Mouse (Mus musculus) myocyte (in vitro differentiated cells): Measurements from ENCODE around the gene Ifnar2. TPM values are rescaled to one million over a fixed set of nuclear protein-coding genes. Genes with fewer than 3 reads are reported as not detected.

Source experiments
- H3K27me3 ChIP-seq: one replicate; pipeline ENCODE4 v1.6.1; 2011; ENCODE audit not compliant: control insufficient read depth, insufficient read depth, insufficient read length
- H3K36me3 ChIP-seq: one replicate; pipeline ENCODE4 v1.6.1; 2011; ENCODE audit not compliant: control insufficient read depth, insufficient read depth
- H3K4me2 ChIP-seq: one replicate; pipeline ENCODE4 v1.6.1; 2011; ENCODE audit warnings: low read depth, control low read depth
- H3K4me3 ChIP-seq: one replicate; pipeline ENCODE4 v1.5.1; 2011; ENCODE audit warnings: mild to moderate bottlenecking, control low read depth, moderate library complexity
- H3K79me2 ChIP-seq: one replicate; pipeline ENCODE4 v1.6.1; 2011; ENCODE audit not compliant: control insufficient read depth, insufficient read depth
- H3ac ChIP-seq: one replicate; pipeline ENCODE4 v1.6.1; 2011; ENCODE audit not compliant: control insufficient read depth, insufficient read length
- CEBPB ChIP-seq: IDR thresholded peaks from 2 replicates; pipeline ENCODE4 v1.6.1; 2011; ENCODE audit warnings: mild to moderate bottlenecking, moderate library complexity; ENCODE audit not compliant: poor library complexity, insufficient read depth, severe bottlenecking
- E2F4 ChIP-seq: IDR thresholded peaks from one replicate; pipeline ENCODE4 v1.6.1; 2011; ENCODE audit warnings: mild to moderate bottlenecking, control low read depth, moderate library complexity; ENCODE audit not compliant: insufficient read depth
- MAX ChIP-seq: IDR thresholded peaks from one replicate; pipeline ENCODE4 v1.6.1; 2011; ENCODE audit warnings: low read depth, mild to moderate bottlenecking, control low read depth
- MYOD1 ChIP-seq, 3 experiments: IDR thresholded peaks; one replicate each; pipeline ENCODE4 v1.6.1; 2011; ENCODE audit warnings: control low read depth in 2 of 3, low read depth in 2 of 3, mild to moderate bottlenecking in 2 of 3, moderate library complexity in 1 of 3; ENCODE audit not compliant: insufficient read length in 2 of 3, control insufficient read depth in 1 of 3
- MYOG ChIP-seq, 3 experiments: IDR thresholded peaks; one replicate each; pipeline ENCODE4 v1.6.1; 2011; ENCODE audit warnings: control low read depth in 2 of 3, low read depth in 2 of 3, mild to moderate bottlenecking in 2 of 3; ENCODE audit not compliant: insufficient read length in 2 of 3, control insufficient read depth in 1 of 3, insufficient read depth in 1 of 3
- POLR2A ChIP-seq: IDR thresholded peaks from one replicate; pipeline ENCODE4 v1.6.1; 2011; ENCODE audit warnings: low read depth, mild to moderate bottlenecking, control low read depth, moderate library complexity; ENCODE audit not compliant: insufficient read length
- POLR2AphosphoS2 ChIP-seq: IDR thresholded peaks from one replicate; pipeline ENCODE4 v1.6.1; 2011; ENCODE audit warnings: low read depth, control low read depth; ENCODE audit not compliant: insufficient read length
- REST ChIP-seq: IDR thresholded peaks from one replicate; pipeline ENCODE4 v1.6.1; 2011; ENCODE audit warnings: mild to moderate bottlenecking, control low read depth, moderate library complexity; ENCODE audit not compliant: insufficient read depth, insufficient read length
- SRF ChIP-seq: IDR thresholded peaks from one replicate; pipeline ENCODE4 v1.6.1; 2011; ENCODE audit warnings: low read depth; ENCODE audit not compliant: control insufficient read depth, insufficient read length
- TCF12 ChIP-seq: IDR thresholded peaks from one replicate; pipeline ENCODE4 v1.6.1; 2011; ENCODE audit warnings: mild to moderate bottlenecking, control low read depth; ENCODE audit not compliant: poor library complexity, insufficient read depth, severe bottlenecking
- TCF3 ChIP-seq: IDR thresholded peaks from one replicate; pipeline ENCODE4 v1.6.1; 2011; ENCODE audit warnings: low read depth, control low read depth; ENCODE audit not compliant: insufficient read length
- USF1 ChIP-seq: IDR thresholded peaks from one replicate; pipeline ENCODE4 v1.6.1; 2011; ENCODE audit warnings: low read depth, mild to moderate bottlenecking, control low read depth, moderate library complexity
- polyA plus RNA-seq: library from polyadenylated mRNA; unstranded; fragments of >200 nt; fragmentation: generic; extraction: Trizol; gene quantifications from one replicate; pipeline ENCODE4 v1.2.1, GENCODE M21; 2012; ENCODE audit warnings: missing spikeins

Ifnar2 gene
- polyA plus RNA-seq, 1 experiment: 47.0 TPM

GRCm38 (mm10) chr16:91444847-91445246 is 72.3 kb downstream of the Ifnar2 start:
- H3K79me2 ChIP-seq: no peaks in the 10 kb centered on the region
- no peak for TF ChIP-seq CEBPB
- H3K27me3 ChIP-seq: peaks cover 17% of the 10 kb centered on the region
- H3K4me3 ChIP-seq: no peak overlapping the region
- H3K4me2 ChIP-seq: no peak overlapping the region
- H3K36me3 ChIP-seq: no peaks in the 10 kb centered on the region
- no peak overlapping the region for H3ac ChIP-seq

GRCm38 (mm10) chr16:91445566-91445965 is 73.0 kb downstream of the Ifnar2 start:
- Histone ChIP-seq H3K36me3 (no peaks in the 10 kb centered on the region), H3K4me3 (no peak overlapping the region), H3K27me3 (peaks cover 17% of the 10 kb centered on the region), H3ac (no peak overlapping the region), H3K4me2 (no peak overlapping the region), H3K79me2 (no peaks in the 10 kb centered on the region)
- TF ChIP-seq TCF3: no peak
- no peak for TF ChIP-seq MYOD1 (IDR thresholded peaks at IDR 0.05; ENCODE audit: control insufficient read depth in 1 of 3, insufficient read length in 2 of 3, low read depth in 2 of 3)

GRCm38 (mm10) chr16:91446778-91447511 is 74.4 kb downstream of the Ifnar2 start:
- TF ChIP-seq POLR2AphosphoS2 (no peak), USF1 (no peak), E2F4 (no peak), TCF12 (no peak), TCF3 (no peak), MYOG (IDR thresholded peaks at IDR 0.05; ENCODE audit: control insufficient read depth in 1 of 3, insufficient read depth in 1 of 3, insufficient read length in 2 of 3, low read depth in 2 of 3) (no peak), MAX (no peak), POLR2A (no peak), MYOD1 (IDR thresholded peaks at IDR 0.05; ENCODE audit: control insufficient read depth in 1 of 3, insufficient read length in 2 of 3, low read depth in 2 of 3) (no peak), REST (no peak)
- no peaks in the 10 kb centered on the region for H3K36me3 ChIP-seq
- H3K4me2 ChIP-seq: no peak overlapping the region
- H3K4me3 ChIP-seq: no peak overlapping the region
- no peak overlapping the region for H3ac ChIP-seq
- H3K27me3 ChIP-seq: peaks cover 14% of the 10 kb centered on the region
- no peaks in the 10 kb centered on the region for H3K79me2 ChIP-seq

- Histone ChIP-seq H3K4me2 (no peak overlapping the region), H3ac (no peak overlapping the region), H3K27me3 (peaks cover 13% of the 10 kb centered on the region), H3K79me2 (no peaks in the 10 kb centered on the region), H3K4me3 (no peak overlapping the region), H3K36me3 (no peaks in the 10 kb centered on the region)
- no peak for TF ChIP-seq TCF12
- no peak for TF ChIP-seq POLR2AphosphoS2
- no peak for TF ChIP-seq E2F4
- no peak for TF ChIP-seq REST
- no peak for TF ChIP-seq POLR2A
- TF ChIP-seq SRF: no peak
- no peak for TF ChIP-seq USF1
- no peak for TF ChIP-seq MAX
- TF ChIP-seq CEBPB: no peak
Observed at GRCm38 (mm10) chr16:91447512-91447900, 74.9 kb downstream of the Ifnar2 start.

GRCm38 (mm10) chr16:91448088-91448487 is 75.5 kb downstream of the Ifnar2 start:
- H3K4me3 ChIP-seq: no peak overlapping the region
- no peaks in the 10 kb centered on the region for H3K79me2 ChIP-seq
- H3K4me2 ChIP-seq: no peak overlapping the region
- H3K27me3 ChIP-seq: peaks cover 8% of the 10 kb centered on the region
- no peaks in the 10 kb centered on the region for H3K36me3 ChIP-seq
- no peak overlapping the region for H3ac ChIP-seq
- TF ChIP-seq MYOG (IDR thresholded peaks at IDR 0.05; ENCODE audit: control insufficient read depth in 1 of 3, insufficient read depth in 1 of 3, insufficient read length in 2 of 3, low read depth in 2 of 3) (no peak), MYOD1 (IDR thresholded peaks at IDR 0.05; ENCODE audit: control insufficient read depth in 1 of 3, insufficient read length in 2 of 3, low read depth in 2 of 3) (peak in 2 of 3 experiments; percentile 4 to 18)

- H3K4me3 ChIP-seq: no peak overlapping the region
- no peak overlapping the region for H3K4me2 ChIP-seq
- H3K27me3 ChIP-seq: peaks cover 5% of the 10 kb centered on the region
- H3K36me3 ChIP-seq: no peaks in the 10 kb centered on the region
- TF ChIP-seq CEBPB (no peak), TCF12 (no peak)
- no peak overlapping the region for H3ac ChIP-seq
- H3K79me2 ChIP-seq: no peaks in the 10 kb centered on the region
Observed at GRCm38 (mm10) chr16:91448895-91449294, 76.3 kb downstream of the Ifnar2 start.
